Mouse (Mus musculus) heart, postnatal 0 days (tissue): ENCODE data around the gene Rnasek. TPM values are rescaled to one million over a fixed set of nuclear protein-coding genes. Genes with fewer than 3 reads are reported as not detected.

Experiments
- ATAC-seq: fragments of 200-750 bp; cut with Nextera tagmentation; 2 replicates; pipeline ENCODE4 v1.8.0; 2017; ENCODE audit warnings: low read depth, moderate number of reproducible peaks, moderate library complexity; ENCODE audit not compliant: insufficient read depth
- DNase-seq: peaks from one replicate; pipeline ENCODE4 v3.0.0-alpha.2; 2016; ENCODE audit warnings: low spot score
- H3K27ac ChIP-seq: fragments of 300-500 bp; sonication (generic); 2 replicates; pipeline ENCODE4 v1.5.1; 2014; ENCODE audit warnings: low read depth, mild to moderate bottlenecking
- H3K27me3 ChIP-seq: fragments of 300-500 bp; sonication (generic); 2 replicates; pipeline ENCODE4 v1.6.1; 2014; ENCODE audit warnings: low read length, mixed read lengths; ENCODE audit not compliant: control insufficient read depth, insufficient read depth
- H3K36me3 ChIP-seq: fragments of 300-500 bp; sonication (generic); replicated peaks from 2 replicates; pipeline ENCODE4 v1.6.1; 2014; ENCODE audit warnings: low read length, mixed read lengths; ENCODE audit not compliant: control insufficient read depth, insufficient read depth
- H3K4me1 ChIP-seq: fragments of 300-500 bp; sonication (generic); 2 replicates; pipeline ENCODE4 v1.6.1; 2014; ENCODE audit warnings: antibody characterized with exemption; ENCODE audit not compliant: control insufficient read depth, insufficient read depth
- H3K4me2 ChIP-seq: fragments of 300-500 bp; sonication (generic); 2 replicates; pipeline ENCODE4 v1.6.1; 2014; ENCODE audit warnings: low read depth, mild to moderate bottlenecking, low read length, moderate library complexity
- H3K4me3 ChIP-seq: fragments of 300-500 bp; sonication (generic); 2 replicates; pipeline ENCODE4 v1.5.1; 2014; ENCODE audit warnings: low read depth, low read length
- H3K9ac ChIP-seq: fragments of 300-500 bp; sonication (generic); replicated peaks from 2 replicates; pipeline ENCODE4 v1.6.1; 2014; ENCODE audit warnings: low read depth, low read length, mixed read lengths
- H3K9me3 ChIP-seq: fragments of 300-500 bp; sonication (generic); replicated peaks from 2 replicates; pipeline ENCODE4 v1.6.1; 2016; ENCODE audit warnings: low read length; ENCODE audit not compliant: control insufficient read depth
- CTCF ChIP-seq: IDR thresholded peaks from 2 replicates; pipeline ENCODE4 v1.5.1; 2016; ENCODE audit warnings: antibody characterized with exemption, control low read depth, low read depth
- EP300 ChIP-seq: IDR thresholded peaks from 2 replicates; pipeline ENCODE4 v1.6.1; 2016; ENCODE audit warnings: antibody characterized with exemption, low read depth
- WGBS: fragments of 180-500 bp; shearing (Covaris S2); extraction: QIAGEN DNeasy Blood & Tissue Kit; methylation state at CpG from one replicate; pipeline ENCODE4 v1.1.7; 2014; 5-methylcytosine and 5-hydroxymethylcytosine counted together
- polyA plus RNA-seq: library from polyadenylated mRNA; unstranded; fragments of >200 nt; fragmentation: Nextera tagmentation; extraction: Ambion mirVana; gene quantifications from 2 replicates; pipeline ENCODE4 v1.2.1, GENCODE M21; 2015
- total RNA-seq: library from RNA; depleted of rRNA; stranded (reverse); fragments of >200 nt; gene quantifications from 2 replicates; pipeline ENCODE4 v1.2.3, GENCODE M21; 2014; ENCODE audit warnings: low replicate concordance

Gene Rnasek
- total and polyA plus RNA-seq, 2 experiments from 2014 or later: 13.1 to 311 TPM

DNA sequence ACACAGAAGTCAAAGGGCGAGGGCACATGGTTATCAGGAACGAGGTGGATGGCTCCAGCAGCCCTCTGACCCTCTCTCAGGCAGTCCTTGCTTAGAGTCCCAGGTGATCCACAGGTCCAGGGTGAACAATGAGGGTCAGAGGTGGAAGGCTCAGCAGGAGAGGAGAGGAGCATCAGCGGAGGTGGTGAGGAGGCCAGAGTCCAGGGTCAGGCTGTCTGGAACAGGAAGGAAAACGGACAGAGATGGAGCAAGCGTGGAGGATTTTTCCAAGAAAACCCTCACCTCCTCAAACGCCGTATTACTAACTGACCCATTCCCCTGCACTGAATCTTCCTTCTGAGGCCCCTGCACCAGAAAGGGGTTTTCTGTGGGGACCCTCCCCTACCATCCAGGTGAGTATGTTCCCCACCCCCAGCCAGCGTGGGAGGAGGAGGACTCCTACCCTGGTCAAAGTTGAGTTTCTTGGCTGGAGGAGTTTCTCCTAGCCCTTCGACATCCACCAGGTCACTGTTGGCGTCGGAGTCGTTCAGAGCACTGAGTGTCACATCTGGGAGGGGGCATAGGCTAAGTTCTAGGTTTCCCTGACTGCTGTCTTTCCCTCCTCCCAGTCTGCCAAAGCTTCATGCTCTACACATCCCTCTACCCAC lies 4.3 kb downstream of the Rnasek start:
- Histone ChIP-seq H3K36me3 (peaks cover 7% of the 10 kb centered on the region; the same call in 1 of the 2 replicates), H3K4me1 (peaks cover 30% of the 10 kb centered on the region), H3K9me3 (no peaks in the 10 kb centered on the region), H3K9ac (no peak overlapping the region), H3K27ac (no peak overlapping the region), H3K4me3 (no peak overlapping the region), H3K4me2 (no peak overlapping the region), H3K27me3 (no peaks in the 10 kb centered on the region)
- ATAC-seq (no peak), DNase-seq (no peak)
- 84% methylated on average over 12 of the region's 12 CpGs for WGBS
- TF ChIP-seq EP300: no peak
- TF ChIP-seq CTCF: no peak

DNA sequence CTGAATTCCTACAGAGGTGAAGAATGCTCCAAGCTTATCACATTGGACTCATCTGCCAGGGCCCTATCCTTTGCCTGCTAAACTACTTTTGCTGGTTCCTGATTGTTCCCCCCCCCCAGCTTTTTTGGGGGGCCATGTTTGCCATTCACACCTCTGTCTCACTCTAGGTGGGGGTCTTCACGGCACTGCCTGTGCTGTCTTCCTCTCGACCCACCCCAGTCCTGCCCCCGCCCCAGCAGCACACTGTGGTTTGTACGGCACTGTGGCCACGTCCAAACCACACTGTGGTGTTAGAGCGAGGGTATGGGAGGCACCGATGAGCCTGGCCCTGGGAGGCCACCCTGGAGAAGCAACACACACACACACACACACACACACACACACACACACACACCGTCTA lies 5.1 kb downstream of the Rnasek start:
- WGBS: 79% methylated on average over 8 of the region's 8 CpGs
- no peak for DNase-seq
- Histone ChIP-seq H3K9ac (no peak overlapping the region), H3K4me2 (no peak overlapping the region), H3K4me3 (no peak overlapping the region), H3K36me3 (peaks cover 7% of the 10 kb centered on the region; the same call in 1 of the 2 replicates), H3K4me1 (peaks cover 28% of the 10 kb centered on the region), H3K27me3 (peaks cover 8% of the 10 kb centered on the region), H3K9me3 (no peaks in the 10 kb centered on the region), H3K27ac (peak overlapping the region; percentile 27)
- no peak for ATAC-seq
- no peak for TF ChIP-seq CTCF
- TF ChIP-seq EP300: no peak

DNA sequence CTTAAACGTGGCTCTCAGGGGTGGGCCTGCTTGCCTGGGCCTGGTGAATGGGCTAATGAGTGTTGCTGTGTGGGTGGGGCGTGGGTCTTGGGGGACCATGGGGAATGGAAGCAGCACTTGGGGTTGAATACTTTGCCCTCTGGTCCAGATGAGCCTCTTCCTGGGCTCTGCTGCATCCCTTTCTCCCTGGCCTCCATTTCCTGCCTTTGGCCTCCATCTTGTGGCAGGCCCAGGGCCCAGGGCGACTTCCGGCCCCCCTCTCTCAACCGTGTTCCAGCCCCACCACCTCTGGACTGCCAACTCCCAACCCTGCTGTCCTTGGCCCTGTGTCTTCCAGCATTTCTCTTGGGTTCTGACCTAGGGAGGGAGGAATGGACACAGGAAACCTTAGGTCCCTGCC lies 5.6 kb downstream of the Rnasek start:
- Histone ChIP-seq H3K4me1 (peaks cover 27% of the 10 kb centered on the region), H3K27ac (peak overlapping the region; percentile 27; the same call in 1 of the 2 replicates), H3K27me3 (peaks cover 12% of the 10 kb centered on the region), H3K4me3 (no peak overlapping the region), H3K4me2 (no peak overlapping the region), H3K36me3 (peaks cover 7% of the 10 kb centered on the region; the same call in 1 of the 2 replicates), H3K9me3 (no peaks in the 10 kb centered on the region), H3K9ac (no peak overlapping the region)
- DNase-seq (no peak), ATAC-seq (no peak)
- WGBS: 53% methylated on average over 5 of the region's 5 CpGs
- TF ChIP-seq CTCF (no peak), EP300 (no peak)

DNA sequence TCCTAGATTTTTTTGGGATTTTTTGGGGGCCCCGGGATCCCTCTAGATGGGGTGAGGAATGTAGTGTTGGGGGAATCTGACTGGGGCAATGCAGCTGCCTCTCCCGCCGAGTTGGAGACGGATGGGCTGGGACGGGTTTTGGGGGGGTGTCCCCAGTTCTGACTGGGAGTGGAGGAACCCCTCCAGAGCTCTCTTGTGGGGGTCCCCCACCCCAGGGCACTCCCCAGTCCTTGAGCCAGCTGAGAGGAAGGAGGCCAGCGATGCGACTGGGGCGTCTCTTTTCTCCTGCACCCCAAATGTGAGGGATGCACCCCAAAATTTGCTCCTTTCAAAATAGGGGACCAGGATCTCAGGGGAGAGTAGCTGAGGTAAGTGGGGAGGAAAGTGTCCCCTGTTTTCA lies 6.6 kb downstream of the Rnasek start:
- Histone ChIP-seq H3K27me3 (peaks cover 21% of the 10 kb centered on the region), H3K36me3 (peaks cover 7% of the 10 kb centered on the region; the same call in 1 of the 2 replicates), H3K9ac (peak overlapping the region; percentile 62), H3K4me1 (peaks cover 18% of the 10 kb centered on the region), H3K9me3 (no peaks in the 10 kb centered on the region), H3K4me3 (peak overlapping the region; percentile 54), H3K27ac (no peak overlapping the region), H3K4me2 (peak overlapping the region; percentile 80)
- no peak for TF ChIP-seq EP300
- TF ChIP-seq CTCF: no peak
- ATAC-seq: no peak
- no peak for DNase-seq
- WGBS: 39% methylated on average over 8 of the region's 8 CpGs

DNA sequence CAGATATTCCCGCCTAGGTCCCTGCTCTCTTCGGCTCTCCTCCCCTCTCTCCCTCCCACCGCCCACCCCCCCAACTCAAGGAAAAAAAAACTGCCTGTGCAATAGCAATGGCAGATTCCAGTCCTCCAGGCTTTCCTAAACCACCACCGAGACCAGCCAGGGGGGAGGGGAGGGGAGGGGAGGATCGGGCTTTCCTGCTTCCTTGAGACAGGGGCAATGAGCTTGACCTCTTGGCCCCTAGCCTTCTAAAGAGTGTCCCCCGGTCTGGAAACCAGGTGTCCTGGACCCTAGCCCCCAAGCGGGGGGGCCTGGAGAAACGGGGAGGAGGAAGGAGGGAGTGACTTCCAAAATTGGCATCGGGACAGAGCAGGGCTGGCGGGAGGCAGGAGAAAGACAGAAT lies 7.1 kb downstream of the Rnasek start:
- H3K9me3 ChIP-seq: no peaks in the 10 kb centered on the region
- WGBS: 2% methylated on average over 7 of the region's 10 CpGs
- peak overlapping the region; percentile 54 for H3K27ac ChIP-seq
- TF ChIP-seq CTCF: no peak
- peak; percentile 25; the same call in 1 of the 2 replicates for TF ChIP-seq EP300
- peak overlapping the region; percentile 54 for H3K4me3 ChIP-seq
- H3K4me2 ChIP-seq: peak overlapping the region; percentile 80
- peak; percentile 46 for DNase-seq
- H3K4me1 ChIP-seq: peaks cover 18% of the 10 kb centered on the region
- H3K9ac ChIP-seq: peak overlapping the region; percentile 62
- peaks cover 25% of the 10 kb centered on the region for H3K27me3 ChIP-seq
- ATAC-seq: no peak
- H3K36me3 ChIP-seq: peaks cover 7% of the 10 kb centered on the region; the same call in 1 of the 2 replicates

DNA sequence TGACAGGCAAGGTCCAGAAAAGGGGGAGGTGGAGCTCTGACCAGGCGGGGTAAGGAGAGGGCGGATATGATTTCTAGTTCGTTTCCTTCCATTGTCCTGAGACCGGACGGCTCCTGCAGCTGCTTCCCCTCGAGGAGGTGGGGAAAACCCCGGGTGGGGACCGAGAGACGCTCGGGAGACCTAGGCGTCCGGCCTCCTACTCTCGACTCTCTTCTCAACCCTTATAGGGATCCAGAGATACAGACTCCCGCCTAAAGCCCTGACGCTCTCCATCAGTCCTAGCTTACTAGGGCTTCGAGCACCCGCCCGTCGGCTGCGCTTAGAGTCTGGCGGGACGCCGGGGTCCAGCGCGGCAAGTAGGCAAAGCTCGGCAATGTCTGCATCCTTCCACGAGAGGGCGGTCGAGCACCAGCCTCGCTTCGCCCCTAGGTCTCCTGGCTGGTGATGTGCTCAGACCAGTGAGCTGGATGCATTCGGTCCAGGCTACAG lies 9.4 kb downstream of the Rnasek start:
- WGBS: under 1% methylated on average over 32 of the region's 32 CpGs
- H3K4me3 ChIP-seq: peak overlapping the region; percentile 51
- peak; percentile 72 for ATAC-seq
- DNase-seq: peak; percentile 81
- peak overlapping the region; percentile 90 for H3K27ac ChIP-seq
- H3K27me3 ChIP-seq: peaks cover 44% of the 10 kb centered on the region
- TF ChIP-seq CTCF (peak; percentile 97), EP300 (peak; percentile 94)
- peaks cover 12% of the 10 kb centered on the region; the same call in 1 of the 2 replicates for H3K4me1 ChIP-seq
- no peaks in the 10 kb centered on the region for H3K9me3 ChIP-seq
- H3K4me2 ChIP-seq: peak overlapping the region; percentile 60
- no peak overlapping the region for H3K9ac ChIP-seq
- peaks cover 10% of the 10 kb centered on the region; the same call in 1 of the 2 replicates for H3K36me3 ChIP-seq
